Mouse (Mus musculus) ES-Bruce4 (cell line): ENCODE results near the gene Nipal3. TPM values are rescaled to one million over a fixed set of nuclear protein-coding genes. Genes with fewer than 3 reads are reported as not detected.

Source experiments
- H3K27ac ChIP-seq: 2 replicates; pipeline ENCODE4 v1.5.1; 2012; ENCODE audit warnings: low read length, inconsistent platforms; ENCODE audit not compliant: insufficient read depth
- H3K27me3 ChIP-seq: 2 replicates; pipeline ENCODE4 v1.6.1; 2012; ENCODE audit warnings: mild to moderate bottlenecking, low read length, inconsistent platforms; ENCODE audit not compliant: control insufficient read depth, poor library complexity, insufficient read depth, severe bottlenecking
- H3K36me3 ChIP-seq: 2 replicates; pipeline ENCODE4 v1.6.1; 2012; ENCODE audit warnings: inconsistent platforms, mild to moderate bottlenecking, low read length, moderate library complexity; ENCODE audit not compliant: control insufficient read depth, poor library complexity, insufficient read depth, severe bottlenecking
- H3K4me1 ChIP-seq: one replicate; pipeline ENCODE4 v1.8.1; 2011; ENCODE audit warnings: low read length; ENCODE audit not compliant: control insufficient read depth, insufficient read depth
- H3K4me3 ChIP-seq: 2 replicates; pipeline ENCODE4 v1.5.1; 2011; ENCODE audit warnings: low read depth, mild to moderate bottlenecking, low read length
- H3K9ac ChIP-seq: 2 replicates; pipeline ENCODE4 v1.6.1; 2012; ENCODE audit warnings: low read depth, mild to moderate bottlenecking, inconsistent platforms; ENCODE audit not compliant: poor library complexity, severe bottlenecking
- H3K9me3 ChIP-seq: replicated peaks from 2 replicates; pipeline ENCODE4 v1.6.1; 2012; ENCODE audit warnings: mild to moderate bottlenecking, low read length, inconsistent platforms; ENCODE audit not compliant: control insufficient read depth, poor library complexity, insufficient read depth, severe bottlenecking
- CTCF ChIP-seq: IDR thresholded peaks from one replicate; pipeline ENCODE4 v1.8.1; 2011; ENCODE audit warnings: low read depth, low read length
- EP300 ChIP-seq: IDR thresholded peaks from 2 replicates; pipeline ENCODE4 v1.6.1; 2011; ENCODE audit warnings: low read depth, low read length; ENCODE audit not compliant: insufficient read depth
- POLR2A ChIP-seq: IDR thresholded peaks from one replicate; pipeline ENCODE4 v1.8.1; 2011; ENCODE audit warnings: low read length; ENCODE audit not compliant: insufficient read depth
- polyA plus RNA-seq: library from polyadenylated mRNA; stranded (reverse); fragments of >200 nt; gene quantifications from 2 replicates; pipeline ENCODE4 v1.2.4, GENCODE M21; 2011; ENCODE audit warnings: low read depth; ENCODE audit not compliant: missing spikeins, insufficient read depth, insufficient read length

Gene Nipal3
- polyA plus RNA-seq, 1 experiment: 17.5 TPM

- Histone ChIP-seq H3K9me3 (no peaks in the 10 kb centered on the region), H3K4me1 (no peaks in the 10 kb centered on the region), H3K36me3 (no peaks in the 10 kb centered on the region), H3K9ac (no peak overlapping the region), H3K4me3 (no peak overlapping the region), H3K27me3 (no peaks in the 10 kb centered on the region), H3K27ac (no peak overlapping the region)
- no peak for TF ChIP-seq POLR2A
- TF ChIP-seq CTCF: peak; percentile 92
- no peak for TF ChIP-seq EP300
These were observed 83.2 kb downstream of the Nipal3 start for GRCm38 (mm10) chr4:135411633-135412032.

GRCm38 (mm10) chr4:135406180-135406579, 88.7 kb downstream of the Nipal3 start:
- Histone ChIP-seq H3K4me3 (no peak overlapping the region), H3K36me3 (no peaks in the 10 kb centered on the region), H3K4me1 (peaks cover 2% of the 10 kb centered on the region), H3K27ac (no peak overlapping the region), H3K9ac (no peak overlapping the region), H3K27me3 (no peaks in the 10 kb centered on the region), H3K9me3 (no peaks in the 10 kb centered on the region)
- no peak for TF ChIP-seq POLR2A
- no peak for TF ChIP-seq CTCF
- TF ChIP-seq EP300: no peak

GRCm38 (mm10) chr4:135404916-135405315, 89.9 kb downstream of the Nipal3 start:
- Histone ChIP-seq H3K9ac (no peak overlapping the region), H3K9me3 (no peaks in the 10 kb centered on the region), H3K36me3 (no peaks in the 10 kb centered on the region), H3K27me3 (no peaks in the 10 kb centered on the region), H3K4me1 (peaks cover 2% of the 10 kb centered on the region), H3K4me3 (no peak overlapping the region), H3K27ac (no peak overlapping the region)
- TF ChIP-seq EP300 (no peak), POLR2A (no peak), CTCF (no peak)

- Histone ChIP-seq H3K9ac (no peak overlapping the region), H3K4me3 (no peak overlapping the region), H3K27ac (no peak overlapping the region), H3K4me1 (peaks cover 2% of the 10 kb centered on the region), H3K9me3 (no peaks in the 10 kb centered on the region), H3K36me3 (no peaks in the 10 kb centered on the region), H3K27me3 (no peaks in the 10 kb centered on the region)
- TF ChIP-seq CTCF: no peak
- no peak for TF ChIP-seq EP300
- no peak for TF ChIP-seq POLR2A
These were observed 90.8 kb downstream of the Nipal3 start for GRCm38 (mm10) chr4:135404048-135404447.

GRCm38 (mm10) chr4:135401881-135402280, 93.0 kb downstream of the Nipal3 start:
- no peaks in the 10 kb centered on the region for H3K36me3 ChIP-seq
- H3K27ac ChIP-seq: no peak overlapping the region
- H3K27me3 ChIP-seq: no peaks in the 10 kb centered on the region
- H3K9ac ChIP-seq: no peak overlapping the region
- no peak for TF ChIP-seq POLR2A
- TF ChIP-seq EP300: no peak
- no peak for TF ChIP-seq CTCF
- H3K9me3 ChIP-seq: no peaks in the 10 kb centered on the region
- H3K4me1 ChIP-seq: peaks cover 3% of the 10 kb centered on the region
- no peak overlapping the region for H3K4me3 ChIP-seq

- TF ChIP-seq POLR2A: no peak
- Histone ChIP-seq H3K4me3 (peak within 1 kb of the TSS; percentile 57), H3K27me3 (no peaks in the 10 kb centered on the region), H3K4me1 (peaks cover 1% of the 10 kb centered on the region), H3K9ac (peak within 1 kb of the TSS; percentile 7), H3K27ac (no peak within 1 kb of the TSS), H3K9me3 (no peaks in the 10 kb centered on the region), H3K36me3 (no peaks in the 10 kb centered on the region)
These were observed 96.8 kb downstream of the Nipal3 start, which contains the start of gene Ncmap for GRCm38 (mm10) chr4:135397991-135398390. TSS of gene Ncmap (minus strand) at chr4:135398227.
